Mouse (Mus musculus) G1E (cell line): Measurements from ENCODE around the gene Mex3d.

Experiments
- CTCF ChIP-seq: IDR thresholded peaks from 2 replicates; pipeline ENCODE4 v1.5.1; 2012; ENCODE audit warnings: low read depth, low read length, inconsistent platforms, mixed read lengths
- GATA1 ChIP-seq: IDR thresholded peaks from 2 replicates; pipeline ENCODE4 v1.6.1; 2012; ENCODE audit warnings: borderline replicate concordance, low read length, inconsistent platforms, mixed read lengths
- TAL1 ChIP-seq: conservative IDR thresholded peaks from 2 replicates; pipeline ENCODE4 v1.6.1; 2012; ENCODE audit warnings: low read depth, low read length, inconsistent platforms, mixed read lengths

DNA sequence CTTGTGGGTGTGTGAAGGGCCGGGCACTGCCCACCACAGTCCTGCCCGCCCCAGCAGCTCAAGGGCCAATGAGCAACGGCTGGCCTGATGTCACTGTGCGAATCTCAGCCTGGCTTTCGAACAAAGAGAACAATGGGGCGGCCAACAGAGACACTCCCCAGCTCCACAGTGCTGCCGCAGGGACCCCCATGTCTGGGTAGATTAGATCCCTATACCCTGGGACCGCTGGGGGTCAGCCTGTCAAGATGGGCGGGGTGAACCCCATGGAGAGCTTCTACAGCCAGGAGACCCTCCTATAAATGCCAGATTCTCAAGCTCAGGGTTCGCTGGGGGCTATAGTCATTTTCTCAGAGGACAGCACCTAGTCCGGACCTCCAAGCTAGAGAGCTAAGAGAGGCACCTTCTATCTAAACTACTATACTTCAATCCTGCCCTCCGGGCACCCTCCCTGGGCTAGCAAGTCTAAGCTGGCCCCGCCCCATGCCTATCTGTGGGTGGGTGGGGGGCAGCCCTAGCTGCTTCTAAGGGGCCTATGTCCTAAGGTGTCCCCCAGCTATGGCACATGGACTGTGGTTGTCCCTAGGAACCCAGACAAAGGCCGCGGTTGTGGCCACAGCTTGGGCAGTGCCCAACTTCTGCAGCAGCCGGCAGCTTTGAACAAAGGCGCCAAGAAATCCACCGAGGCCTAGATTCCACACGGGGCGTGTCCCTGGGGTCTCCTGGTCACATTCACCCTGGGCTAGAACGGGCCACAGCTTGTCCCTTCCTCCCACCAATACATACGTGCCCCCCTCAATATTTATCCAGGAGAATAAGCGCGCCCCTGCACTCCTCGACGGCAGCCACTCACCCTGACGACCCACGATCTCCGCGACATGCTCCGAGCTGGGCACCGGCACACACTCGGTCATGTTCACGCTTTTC, 1.4 kb downstream of the Mex3d start:
- TF ChIP-seq GATA1, result no peak
- TF ChIP-seq CTCF, result no peak
- no peak for TF ChIP-seq TAL1
